Mouse (Mus musculus) effector memory CD4-positive, alpha-beta T cell, adult 7 months (primary cell): ENCODE measurements around the gene P4hb. TPM values are rescaled to one million over a fixed set of nuclear protein-coding genes. Genes with fewer than 3 reads are reported as not detected.

ENCODE experiments used
- polyA plus RNA-seq: library from polyadenylated mRNA; unstranded; fragments of 100-300 nt; shearing (Covaris generic); gene quantifications from one replicate; pipeline ENCODE4 v1.2.1, GENCODE M21; 2017

The P4hb gene
- 172 TPM for polyA plus RNA-seq

GRCm38 (mm10) chr11:120572752-120573584, at the start of gene P4hb:
Gene P4hb, minus strand, starts transcription at chr11:120573253.

GRCm38 (mm10) chr11:120617519-120618112, 44.6 kb upstream of the P4hb start, which contains the start of gene Pcyt2:
Gene Pcyt2, minus strand, starts transcription at chr11:120617936.

GRCm38 (mm10) chr11:120608241-120609034, 35.4 kb upstream of the P4hb start, which contains the start of gene Npb:
Gene Npb, plus strand, starts transcription at chr11:120608477.

GRCm38 (mm10) chr11:120598283-120598989, 25.4 kb upstream of the P4hb start, which contains the start of the genes Alyref and Anapc11:
Gene Alyref, minus strand, starts transcription at chr11:120598365.
Gene Anapc11, plus strand, starts transcription at chr11:120598421.

GRCm38 (mm10) chr11:120581490-120582267, 8.6 kb upstream of the P4hb start, which contains the start of gene Arhgdia:
Gene Arhgdia, minus strand, starts transcription at chr11:120581624.

GRCm38 (mm10) chr11:120550810-120551440, 22.1 kb downstream of the P4hb start, which contains the start of gene Ppp1r27:
Gene Ppp1r27, minus strand, starts transcription at chr11:120551132.

GRCm38 (mm10) chr11:120549168-120549945, 23.7 kb downstream of the P4hb start, which contains the start of gene Mcrip1:
Gene Mcrip1, minus strand, starts transcription at chr11:120549727.

GRCm38 (mm10) chr11:120530085-120530964, 42.7 kb downstream of the P4hb start, which contains the start of gene Gcgr:
Gene Gcgr, plus strand, starts transcription at chr11:120530699.

Other genes with a start within 250 kb of the P4hb start
- gene Actg1, start 224.7 kb downstream of the P4hb start, polyA plus RNA-seq = 2,851 TPM
- 0.22 TPM for gene Fscn2, start 211.7 kb downstream of the P4hb start, polyA plus RNA-seq
- gene Faap100, start 194.5 kb downstream of the P4hb start, polyA plus RNA-seq = 24.0 TPM
- 50.4 TPM for gene Nploc4, start 135.5 kb downstream of the P4hb start, polyA plus RNA-seq
- gene Tspan10, start 130.6 kb downstream of the P4hb start, polyA plus RNA-seq = not detected
- gene Pde6g, start 119.8 kb downstream of the P4hb start, polyA plus RNA-seq = 0.60 TPM
- 3.9 TPM for gene Oxld1, start 115.2 kb downstream of the P4hb start, polyA plus RNA-seq
- gene Ccdc137, start 115.1 kb downstream of the P4hb start, polyA plus RNA-seq = 25.7 TPM
- 11.9 TPM for gene Arl16, start 105.6 kb downstream of the P4hb start, polyA plus RNA-seq
- 29.6 TPM for gene Mrpl12, start 88.6 kb downstream of the P4hb start, polyA plus RNA-seq
- gene Slc25a10, start 81.4 kb downstream of the P4hb start, polyA plus RNA-seq = 7.6 TPM
- not detected for gene Gcgr, start 42.6 kb downstream of the P4hb start, polyA plus RNA-seq
- gene Mcrip1, start 23.5 kb downstream of the P4hb start, polyA plus RNA-seq = 59.6 TPM
- not detected for gene Ppp1r27, start 22.1 kb downstream of the P4hb start, polyA plus RNA-seq
- gene Arhgdia, start 8.4 kb upstream of the P4hb start, polyA plus RNA-seq = 768 TPM
- gene Alyref, start 25.1 kb upstream of the P4hb start, polyA plus RNA-seq = 279 TPM
- gene Anapc11, start 25.2 kb upstream of the P4hb start, polyA plus RNA-seq = 67.7 TPM
- gene Npb, start 35.2 kb upstream of the P4hb start, polyA plus RNA-seq = not detected
- 135 TPM for gene Pcyt2, start 44.7 kb upstream of the P4hb start, polyA plus RNA-seq
- gene Sirt7, start 52.0 kb upstream of the P4hb start, polyA plus RNA-seq = 155 TPM
- gene Mafg, start 60.3 kb upstream of the P4hb start, polyA plus RNA-seq = 31.8 TPM
- 0.44 TPM for gene Pycr1, start 70.5 kb upstream of the P4hb start, polyA plus RNA-seq
- gene Myadml2, start 74.9 kb upstream of the P4hb start, polyA plus RNA-seq = not detected
- gene Notum, start 87.9 kb upstream of the P4hb start, polyA plus RNA-seq = not detected
- gene Aspscr1, start 99.7 kb upstream of the P4hb start, polyA plus RNA-seq = 111 TPM
- 85.8 TPM for gene Cenpx, start 140.5 kb upstream of the P4hb start, polyA plus RNA-seq
- 52.6 TPM for gene Lrrc45, start 140.7 kb upstream of the P4hb start, polyA plus RNA-seq
- gene Rac3, start 148.2 kb upstream of the P4hb start, polyA plus RNA-seq = not detected
- gene Dcxr, start 154.0 kb upstream of the P4hb start, polyA plus RNA-seq = 5.4 TPM
- not detected for gene Cbr2, start 158.9 kb upstream of the P4hb start, polyA plus RNA-seq
- 9.5 TPM for gene Hmga1b, start 189.5 kb upstream of the P4hb start, polyA plus RNA-seq
- 29.1 TPM for gene Rfng, start 211.0 kb upstream of the P4hb start, polyA plus RNA-seq
- 70.8 TPM for gene Gps1, start 211.0 kb upstream of the P4hb start, polyA plus RNA-seq
- gene Dus1l, start 223.2 kb upstream of the P4hb start, polyA plus RNA-seq = 42.8 TPM